Mouse (Mus musculus) CH12.LX (cell line): ENCODE data around the gene Txnip. TPM values are rescaled to one million over a fixed set of nuclear protein-coding genes. Genes with fewer than 3 reads are reported as not detected.

Source experiments
- DNase-seq: peaks from one replicate; pipeline ENCODE4 v3.0.0-alpha.2; 2013; ENCODE audit errors: extremely low read depth
- H3K27ac ChIP-seq: 2 replicates; pipeline ENCODE4 v1.5.1; 2012; ENCODE audit warnings: low read depth, mild to moderate bottlenecking, control low read depth, moderate library complexity; ENCODE audit not compliant: insufficient read depth
- H3K27me3 ChIP-seq: replicated peaks from 2 replicates; pipeline ENCODE3; 2012; ENCODE audit warnings: inconsistent platforms
- H3K36me3 ChIP-seq, 2 experiments: replicated peaks in 1 of 2; 2 replicates each; pipeline versions ENCODE3 to v1.6.1; 2012; ENCODE audit warnings: inconsistent platforms in 1 of 2, low read length in 1 of 2, mild to moderate bottlenecking in 1 of 2, mixed read lengths in 1 of 2, moderate library complexity in 1 of 2; ENCODE audit not compliant: control insufficient read depth in 1 of 2, insufficient read depth in 1 of 2
- H3K4me1 ChIP-seq, 2 experiments: 2 replicates each; pipeline ENCODE4 v1.6.1; 2012; ENCODE audit warnings: inconsistent platforms in 1 of 2, moderate library complexity in 1 of 2; ENCODE audit not compliant: insufficient read depth in 2 of 2, control insufficient read depth in 1 of 2
- H3K4me2 ChIP-seq: 2 replicates; pipeline ENCODE4 v1.6.1; 2012; ENCODE audit warnings: low read depth, mild to moderate bottlenecking, control low read depth; ENCODE audit not compliant: poor library complexity, insufficient read depth, severe bottlenecking
- H3K4me3 ChIP-seq, 3 experiments: fragments of 150-350 bp in 1 of 3; sonication (generic) in 1 of 3; replicated peaks in 1 of 3; 2 replicates each; pipeline versions ENCODE3 to v1.5.1; 2011 to 2012; ENCODE audit warnings: low read depth in 2 of 3, low read length in 2 of 3, mild to moderate bottlenecking in 2 of 3, moderate library complexity in 2 of 3, control low read depth in 1 of 3, improper control_type of control experiment in 1 of 3, inconsistent platforms in 1 of 3, mixed read lengths in 1 of 3; ENCODE audit not compliant: poor library complexity in 1 of 3
- H3K79me2 ChIP-seq: replicated peaks from 2 replicates; pipeline ENCODE4 v1.6.1; 2012; ENCODE audit warnings: mild to moderate bottlenecking, moderate library complexity; ENCODE audit not compliant: control insufficient read depth, poor library complexity, insufficient read depth, severe bottlenecking; ENCODE audit errors: extremely low read depth
- H3K9ac ChIP-seq: 2 replicates; pipeline ENCODE4 v1.6.1; 2012; ENCODE audit warnings: low read depth, mild to moderate bottlenecking, control low read depth, moderate library complexity; ENCODE audit not compliant: insufficient read depth
- H3K9me3 ChIP-seq: replicated peaks from 2 replicates; pipeline ENCODE3; 2012; ENCODE audit warnings: low read length, inconsistent platforms, mixed read lengths
- BHLHE40 ChIP-seq: IDR thresholded peaks from 2 replicates; pipeline ENCODE4 v1.6.1; 2011; ENCODE audit warnings: mild to moderate bottlenecking, low read depth, low read length, improper control_type of control experiment
- CHD1 ChIP-seq: IDR thresholded peaks from 2 replicates; pipeline ENCODE4 v1.6.1; 2012; ENCODE audit warnings: low read depth, low read length, improper control_type of control experiment, inconsistent platforms
- CHD2 ChIP-seq: IDR thresholded peaks from 2 replicates; pipeline ENCODE4 v1.6.1; 2011; ENCODE audit warnings: low read length, improper control_type of control experiment
- E2F4 ChIP-seq: IDR thresholded peaks from 2 replicates; pipeline ENCODE4 v1.6.1; 2011; ENCODE audit warnings: low read depth, low read length, improper control_type of control experiment; ENCODE audit not compliant: insufficient replicate concordance
- ETS1 ChIP-seq: conservative IDR thresholded peaks from 2 replicates; pipeline ENCODE4 v1.6.1; 2012; ENCODE audit warnings: low read depth, mild to moderate bottlenecking, inconsistent platforms, low read length, improper control_type of control experiment, moderate library complexity
- GABPA ChIP-seq: IDR thresholded peaks from 2 replicates; pipeline ENCODE4 v1.6.1; 2012; ENCODE audit warnings: low read depth, low read length, improper control_type of control experiment, inconsistent platforms; ENCODE audit not compliant: insufficient replicate concordance
- HCFC1 ChIP-seq: IDR thresholded peaks from 2 replicates; pipeline ENCODE4 v1.6.1; 2012; ENCODE audit warnings: low read depth, mild to moderate bottlenecking, inconsistent platforms, low read length, improper control_type of control experiment
- IRF4 ChIP-seq: IDR thresholded peaks from 2 replicates; pipeline ENCODE4 v1.6.1; 2014; ENCODE audit warnings: low read depth, mild to moderate bottlenecking, inconsistent platforms, low read length, improper control_type of control experiment
- JUN ChIP-seq: IDR thresholded peaks from 2 replicates; pipeline ENCODE4 v1.6.1; 2011; ENCODE audit warnings: low read depth, mild to moderate bottlenecking, low read length, improper control_type of control experiment, moderate library complexity; ENCODE audit not compliant: insufficient read depth
- MAFK ChIP-seq: IDR thresholded peaks from 2 replicates; pipeline ENCODE4 v1.6.1; 2011; ENCODE audit warnings: low read length, improper control_type of control experiment; ENCODE audit not compliant: insufficient replicate concordance
- MAX ChIP-seq: IDR thresholded peaks from 2 replicates; pipeline ENCODE4 v1.6.1; 2011; ENCODE audit warnings: low read length, improper control_type of control experiment
- MAZ ChIP-seq: IDR thresholded peaks from 2 replicates; pipeline ENCODE4 v1.6.1; 2012; ENCODE audit warnings: low read depth, mild to moderate bottlenecking, inconsistent platforms, low read length, improper control_type of control experiment, moderate library complexity
- MEF2A ChIP-seq: IDR thresholded peaks from 2 replicates; pipeline ENCODE4 v1.6.1; 2014; ENCODE audit warnings: low read depth, mild to moderate bottlenecking, inconsistent platforms, low read length, improper control_type of control experiment, borderline replicate concordance
- MXI1 ChIP-seq: IDR thresholded peaks from 2 replicates; pipeline ENCODE4 v1.6.1; 2011; ENCODE audit warnings: mild to moderate bottlenecking, low read depth, low read length, improper control_type of control experiment
- MYC ChIP-seq: IDR thresholded peaks from 2 replicates; pipeline ENCODE4 v1.6.1; 2011; ENCODE audit warnings: low read depth, mild to moderate bottlenecking, improper control_type of control experiment, low read length
- RCOR1 ChIP-seq: conservative IDR thresholded peaks from 2 replicates; pipeline ENCODE4 v1.6.1; 2012; ENCODE audit warnings: low read depth, mild to moderate bottlenecking, inconsistent platforms, low read length, improper control_type of control experiment
- SIN3A ChIP-seq: IDR thresholded peaks from 2 replicates; pipeline ENCODE4 v1.6.1; 2012; ENCODE audit warnings: low read length, improper control_type of control experiment, inconsistent platforms
- SMC3 ChIP-seq: IDR thresholded peaks from 2 replicates; pipeline ENCODE4 v1.6.1; 2011; ENCODE audit warnings: low read depth, low read length, improper control_type of control experiment
- TBP ChIP-seq: conservative IDR thresholded peaks from 2 replicates; pipeline ENCODE4 v1.6.1; 2011; ENCODE audit warnings: low read depth, low read length, improper control_type of control experiment
- TCF12 ChIP-seq: IDR thresholded peaks from 2 replicates; pipeline ENCODE4 v1.6.1; 2014; ENCODE audit warnings: low read depth, mild to moderate bottlenecking, inconsistent platforms, low read length, improper control_type of control experiment
- UBTF ChIP-seq: IDR thresholded peaks from 2 replicates; pipeline ENCODE4 v1.6.1; 2012; ENCODE audit warnings: low read depth, mild to moderate bottlenecking, inconsistent platforms, low read length, improper control_type of control experiment, moderate library complexity
- ZC3H11A ChIP-seq: IDR thresholded peaks from 2 replicates; pipeline ENCODE4 v1.6.1; 2012; ENCODE audit warnings: low read depth, mild to moderate bottlenecking, inconsistent platforms, low read length, improper control_type of control experiment
- ZKSCAN1 ChIP-seq: IDR thresholded peaks from 2 replicates; pipeline ENCODE4 v1.6.1; 2012; ENCODE audit warnings: low read depth, inconsistent platforms, low read length, improper control_type of control experiment, borderline replicate concordance
- ZNF384 ChIP-seq: IDR thresholded peaks from 2 replicates; pipeline ENCODE4 v1.6.1; 2012; ENCODE audit warnings: low read depth, low read length, improper control_type of control experiment, inconsistent platforms
- dilution Hi-C: fragments of 300-500 bp; cut with MboI; formaldehyde crosslinking; loops from 2 replicates; pipeline ENCODE4 v1.14.3; 2020; ENCODE audit warnings: low sequenced_read_pairs; ENCODE audit not compliant: extremely low pct_unique_long_range_greater_than_20kb, extremely low pct_ligation_motif_present
- in situ Hi-C: fragments of 300-500 bp; cut with MboI; formaldehyde crosslinking; loops from 3 replicates; pipeline ENCODE4 v1.14.3; 2019; ENCODE audit warnings: low sequenced_read_pairs, low pct_ligation_motif_present, low pct_unique_long_range_greater_than_20kb, mixed read lengths
- polyA plus RNA-seq: library from polyadenylated mRNA; unstranded; fragments of >175 nt; gene quantifications from 2 replicates; pipeline ENCODE4 v1.2.1, GENCODE M21; 2012; ENCODE audit warnings: low read depth; ENCODE audit not compliant: insufficient read length
- total RNA-seq, 2 experiments: library from RNA; depleted of rRNA; stranded (reverse); fragments of 300-350 nt in 1 of 2; fragments of >200 nt in 1 of 2; gene quantifications; 2 replicates each; pipeline ENCODE4 v1.2.3; 2012 to 2014

The Txnip gene
- total and polyA plus RNA-seq, 3 experiments, result 41.8 to 220 (median 76.7) TPM

DNA sequence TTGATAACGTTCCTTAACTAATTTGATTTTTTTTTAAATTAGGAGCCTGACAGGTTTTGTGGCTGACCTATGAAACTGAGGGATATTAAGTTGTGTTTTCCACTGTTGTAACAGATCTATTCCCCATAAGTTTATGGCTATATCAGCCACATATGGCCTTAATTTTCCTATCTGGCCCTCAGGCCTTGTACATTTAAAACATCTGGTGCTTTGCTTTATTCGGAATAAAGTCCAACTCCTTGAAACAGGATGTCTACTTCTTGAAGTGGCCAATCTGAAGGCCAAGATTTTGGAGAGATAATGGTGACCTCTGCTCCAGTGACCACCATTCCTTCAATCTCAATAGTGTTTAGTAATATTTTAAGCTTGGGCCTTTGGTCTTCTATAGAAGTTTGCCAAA lies 18.4 kb upstream of the Txnip start:
- H3K27me3 ChIP-seq, result peaks cover 13% of the 10 kb centered on the region
- H3K4me1 ChIP-seq, result no peaks in the 10 kb centered on the region
- in situ Hi-C loops (loop anchor here (10.0 to 25.0 kb wide), 2 partner anchors 135 to 252 kb away; partner anchors contain the start of gene Fcgr1), dilution Hi-C loops (no loop called here)
- no peak overlapping the region for H3K27ac ChIP-seq
- no peak overlapping the region for H3K9ac ChIP-seq
- H3K4me2 ChIP-seq, result no peak overlapping the region
- no peaks in the 10 kb centered on the region for H3K36me3 ChIP-seq
- DNase-seq, result no peak
- no peak overlapping the region for H3K4me3 ChIP-seq
- H3K9me3 ChIP-seq, result no peaks in the 10 kb centered on the region
- TF ChIP-seq TBP (no peak), ZKSCAN1 (no peak), ZC3H11A (no peak), ETS1 (no peak), SIN3A (no peak), MAFK (no peak), IRF4 (no peak), HCFC1 (no peak), ZNF384 (no peak), CHD2 (no peak), UBTF (no peak), MEF2A (no peak), GABPA (no peak), CHD1 (no peak), TCF12 (no peak), MYC (no peak), MAZ (no peak), BHLHE40 (no peak), RCOR1 (no peak), MAX (no peak)
- H3K79me2 ChIP-seq, result no peaks in the 10 kb centered on the region

DNA sequence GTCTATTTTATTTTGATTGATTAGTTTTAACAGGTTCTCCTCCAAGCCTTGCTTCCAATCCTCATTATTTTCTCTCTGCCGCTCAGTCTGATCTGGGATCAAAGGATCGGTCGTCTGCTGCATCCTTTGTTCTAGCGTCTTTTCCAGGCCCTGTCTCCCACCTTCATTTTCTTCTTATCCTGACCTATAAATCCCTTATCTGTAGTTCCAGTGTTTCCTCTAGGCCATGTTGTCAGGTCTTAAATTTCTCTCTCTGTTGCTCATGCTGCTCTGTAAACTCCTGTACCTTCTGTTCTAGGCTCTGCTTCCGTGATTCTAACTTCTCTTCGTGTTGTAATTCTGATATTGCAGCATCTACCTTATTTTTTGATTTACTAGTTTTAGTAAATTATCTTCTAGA lies 17.0 kb upstream of the Txnip start:
- TF ChIP-seq E2F4, result no peak
- TF ChIP-seq ETS1, result no peak
- TF ChIP-seq TBP, result no peak
- TF ChIP-seq JUN, result no peak
- no peak for TF ChIP-seq BHLHE40
- TF ChIP-seq SIN3A, result no peak
- no peak for TF ChIP-seq ZKSCAN1
- TF ChIP-seq MYC, result no peak
- TF ChIP-seq TCF12, result no peak
- TF ChIP-seq HCFC1, result no peak
- TF ChIP-seq SMC3, result no peak
- no peak for TF ChIP-seq MXI1
- TF ChIP-seq CHD2, result no peak
- no peak for TF ChIP-seq UBTF
- TF ChIP-seq, all 38 proteins: peak for 0
- H3K27me3 ChIP-seq, result peaks cover 13% of the 10 kb centered on the region
- H3K79me2 ChIP-seq, result no peaks in the 10 kb centered on the region
- dilution Hi-C loops, result no loop called here
- H3K4me3 ChIP-seq, result no peak overlapping the region
- H3K9ac ChIP-seq, result no peak overlapping the region
- no peak for DNase-seq
- no peaks in the 10 kb centered on the region for H3K36me3 ChIP-seq
- no peak overlapping the region for H3K4me2 ChIP-seq
- H3K4me1 ChIP-seq, result no peaks in the 10 kb centered on the region
- no peak overlapping the region for H3K27ac ChIP-seq
- in situ Hi-C loops, result loop anchor here (5.0 to 25.0 kb wide), 4 partner anchors 42 to 253 kb away; partner anchors contain the start of genes Fcgr1 and Itga10
- no peaks in the 10 kb centered on the region for H3K9me3 ChIP-seq
